Mouse (Mus musculus) neutrophil, adult 59 days (primary cell): ENCODE data around the gene Zfp825. TPM values are rescaled to one million over a fixed set of nuclear protein-coding genes. Genes with fewer than 3 reads are reported as not detected.

ENCODE experiments used
- total RNA-seq, 2 experiments: library from RNA; stranded (reverse); gene quantifications; 1 replicate in 1 of 2; 2 replicates in 1 of 2; pipeline ENCODE4 v1.2.4; 2023

Gene Zfp825
- total RNA-seq = 1 to 10 TPM; 6.6 to 8.4 TPM

DNA sequence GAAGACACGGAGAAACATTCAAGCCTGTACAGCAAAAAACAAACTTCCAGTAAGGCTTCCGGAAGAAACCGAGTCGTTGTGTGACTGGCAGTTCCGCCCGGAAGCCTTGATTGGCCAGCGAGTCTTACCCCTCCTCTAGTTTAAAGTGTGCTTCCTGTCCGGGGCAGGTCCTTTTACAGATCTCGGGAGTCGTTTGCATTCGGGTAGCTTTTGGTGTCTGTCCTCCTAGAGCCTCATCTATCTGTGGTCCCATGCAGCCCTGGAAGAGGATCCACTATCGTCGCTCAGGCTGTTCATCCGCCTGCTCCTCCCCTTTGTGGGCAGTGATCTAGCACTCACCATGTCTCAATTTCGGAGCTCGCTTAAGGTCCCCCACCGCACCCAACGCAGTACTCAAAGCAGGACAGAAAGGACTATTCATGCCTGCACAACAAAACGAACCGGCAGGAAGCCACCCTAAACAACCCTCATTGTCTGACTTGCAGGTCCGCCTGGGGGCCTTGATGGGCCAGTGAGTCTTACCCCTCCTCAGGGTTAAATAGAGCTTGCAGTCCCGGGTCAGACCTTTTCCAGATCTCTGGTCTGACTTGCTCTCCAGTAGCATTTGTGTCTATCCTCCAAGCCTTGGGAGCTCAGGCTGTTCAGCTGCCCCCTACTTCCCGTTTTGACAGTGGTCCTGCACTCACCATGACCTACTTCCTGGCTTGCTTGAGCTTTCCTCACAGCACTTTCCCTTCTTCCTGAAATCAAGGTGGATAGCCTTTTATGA lies at the start of gene Zfp825:
Gene Zfp825, minus strand, starts transcription at position 82 of the 769 bp plus-strand sequence.

Other genes starting within 250 kb of the Zfp825 start
- 1 to 10 TPM in 1 of 2 experiments, under 1 TPM in 1; 0.49 to 1.2 TPM for gene Ahrr, start 201.7 kb downstream of the Zfp825 start, total RNA-seq
- 100 to 1,000 TPM in 1 of 2 experiments, 10 to 100 TPM in 1; 95.9 to 113 TPM for gene Pdcd6, start 176.4 kb downstream of the Zfp825 start, total RNA-seq
- gene Sdha, start 143.7 kb downstream of the Zfp825 start, total RNA-seq = 10 to 100 TPM; 90.3 to 95.5 TPM
- gene Ccdc127, start 143.7 kb downstream of the Zfp825 start, total RNA-seq = 10 to 100 TPM; 12.7 to 16.7 TPM
- gene Lrrc14b, start 130.0 kb downstream of the Zfp825 start, total RNA-seq = not detected
- under 1 TPM; 0.18 to 0.66 TPM for gene Zfp72, start 103.2 kb downstream of the Zfp825 start, total RNA-seq
- 1,000 to 10,000 TPM; 1,617 to 1,647 TPM for gene Ftl1-ps1, start 94.3 kb downstream of the Zfp825 start, total RNA-seq
- gene Erap1, start 145.6 kb upstream of the Zfp825 start, total RNA-seq = 10 to 100 TPM; 36.4 to 43.3 TPM